Mouse (Mus musculus) gastrocnemius, postnatal 36 days (tissue): ENCODE data around the gene Trmo. TPM values are rescaled to one million over a fixed set of nuclear protein-coding genes. Genes with fewer than 3 reads are reported as not detected.

Experiments used
- DNase-seq, 2 experiments: peaks; one replicate each; pipeline ENCODE4 v3.0.0; 2022
- intact Hi-C: fragments of 180-260 bp; cut with DNase I; formaldehyde crosslinking; loops from one replicate; pipeline ENCODE4 v1.15.1; 2025
- total RNA-seq, 2 experiments: library from RNA; stranded (reverse); gene quantifications; 2 replicates each; pipeline ENCODE4 v1.2.3; 2021

Trmo gene
- total RNA-seq, 2 experiments from 2014 or later: 2.1 to 2.5 TPM

DNA sequence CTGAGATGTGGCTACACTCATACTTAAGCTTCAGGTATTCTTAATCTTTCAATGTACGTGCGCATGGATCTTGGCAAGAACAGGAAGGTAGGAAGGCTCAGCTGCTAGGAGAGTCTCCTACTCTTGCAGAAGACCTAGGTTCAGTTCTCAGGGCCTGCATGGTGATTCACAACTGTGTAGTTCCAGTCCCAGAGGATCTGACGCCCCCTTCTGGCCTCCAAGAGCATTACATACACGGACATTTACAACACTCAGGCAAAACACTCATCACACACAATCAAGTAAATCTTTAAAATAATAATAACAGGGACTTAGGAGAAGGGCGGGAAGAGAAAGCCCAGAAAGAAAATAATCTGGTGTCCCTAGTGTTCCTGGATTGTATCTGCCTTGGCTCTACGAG is 14.8 kb downstream of the Trmo start:
- intact Hi-C loops: loop anchor here (10.0 kb wide), 1 partner anchor 170 kb away; no protein-coding TSS in a partner anchor
- no peak for DNase-seq

DNA sequence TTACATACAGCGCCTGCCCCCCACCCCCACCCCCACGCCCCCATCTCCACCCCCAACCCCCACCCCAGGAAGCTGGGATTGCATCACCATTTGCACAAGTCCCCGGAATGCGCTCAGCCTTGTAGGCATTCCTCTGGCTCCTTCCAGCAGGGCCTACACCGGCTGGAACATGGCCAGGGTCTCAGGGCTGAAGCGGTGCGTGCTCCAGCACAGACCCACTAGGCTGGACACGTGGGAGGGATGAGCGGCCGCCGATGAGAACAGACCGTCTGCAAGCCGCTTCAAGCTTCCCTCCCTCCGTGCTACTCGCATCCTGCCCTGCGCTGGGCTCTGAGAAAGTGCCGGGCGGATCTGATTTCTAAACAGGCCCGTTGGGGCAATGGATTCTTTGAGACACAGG is 18.2 kb downstream of the Trmo start:
- intact Hi-C loops: loop anchor here (10.0 kb wide), 1 partner anchor 166 kb away; no protein-coding TSS in a partner anchor

DNA sequence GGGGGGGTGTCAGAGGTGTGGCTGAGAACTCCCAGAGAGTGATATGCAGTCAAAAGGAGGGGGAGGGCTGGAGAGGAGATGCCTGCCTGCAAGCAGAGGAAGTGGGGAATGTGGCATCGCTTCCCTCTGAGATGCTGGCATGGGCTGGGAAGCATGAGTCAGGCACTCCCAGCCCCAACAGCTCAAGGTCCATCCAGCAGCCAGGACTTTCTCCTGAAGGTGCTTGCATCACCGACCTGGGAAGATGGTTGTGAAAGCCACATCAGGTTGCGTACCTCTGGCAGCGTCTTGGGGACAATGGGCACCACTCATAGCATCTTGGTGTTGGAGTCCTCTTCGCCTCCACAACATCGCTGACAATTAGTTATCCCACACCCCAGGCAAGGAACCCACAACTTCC is 18.8 kb downstream of the Trmo start:
- intact Hi-C loops: loop anchor here (10.0 kb wide), 1 partner anchor 166 kb away; no protein-coding TSS in a partner anchor
- DNase-seq: no peak

More for the DNA sequence above, 18.2 kb downstream of the Trmo start:
- DNase-seq: peak; percentile 31 to 58

DNA sequence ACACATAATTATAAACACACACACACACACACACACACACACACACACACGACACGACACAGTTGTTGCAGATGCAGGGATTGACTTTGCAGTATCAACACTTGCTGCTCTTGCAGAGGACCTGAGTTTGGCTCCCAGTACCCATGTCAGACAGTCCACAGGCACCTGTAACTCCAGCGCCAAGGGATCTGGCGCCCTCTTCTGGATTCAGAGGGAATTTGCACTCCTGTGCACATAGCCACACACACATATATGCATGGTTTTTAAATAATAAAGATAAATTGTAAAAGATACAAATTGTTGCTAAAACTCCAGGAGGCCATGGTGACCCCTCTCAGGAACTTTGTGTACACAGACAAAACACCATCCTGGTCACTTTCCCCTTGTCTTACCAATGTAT is 20.2 kb downstream of the Trmo start:
- intact Hi-C loops: no loop called here
- no peak for DNase-seq

DNA sequence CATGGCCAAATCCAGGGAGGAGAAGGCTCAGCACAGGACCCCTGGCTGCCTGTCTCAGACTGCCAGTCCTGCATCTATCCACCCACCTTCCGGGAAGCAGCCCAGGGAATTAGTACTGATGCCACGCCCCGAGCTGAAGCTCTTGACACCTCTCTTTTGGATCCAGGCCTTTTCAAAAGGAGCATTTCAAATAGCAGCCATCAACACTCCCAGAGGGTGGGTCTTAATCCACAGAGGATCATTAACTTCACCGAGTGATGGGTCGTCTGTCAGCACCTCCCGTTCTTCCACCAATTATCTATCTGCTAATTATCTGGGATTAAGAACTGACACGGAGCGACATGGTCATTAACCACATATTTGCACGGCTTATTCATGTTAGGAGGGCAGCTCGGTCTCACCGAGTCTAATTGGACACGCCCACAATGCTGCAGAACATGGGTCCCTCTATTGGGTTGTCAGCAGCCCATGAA is 21.7 kb downstream of the Trmo start:
- intact Hi-C loops: no loop called here
- DNase-seq: no peak

DNA sequence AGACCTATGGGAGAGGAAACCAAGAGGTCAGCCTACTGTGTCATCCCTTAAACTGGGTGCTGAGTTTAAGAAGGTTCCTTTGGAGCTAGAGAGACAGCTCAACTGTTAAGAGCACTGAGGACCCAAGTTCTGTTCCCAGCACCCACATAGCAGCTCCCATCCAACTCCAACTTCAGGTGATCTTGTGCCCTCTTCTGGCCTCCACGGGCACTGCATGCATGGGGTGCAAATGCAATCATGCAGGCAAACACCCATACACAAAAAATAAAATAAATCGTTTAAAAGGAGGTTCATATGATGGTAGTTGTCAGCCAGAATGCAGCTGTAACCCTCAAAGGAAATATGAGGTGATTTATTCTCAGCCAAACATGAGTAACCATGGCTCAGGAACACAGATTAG is 24.9 kb downstream of the Trmo start:
- no peak for DNase-seq
- intact Hi-C loops: no loop called here

DNA sequence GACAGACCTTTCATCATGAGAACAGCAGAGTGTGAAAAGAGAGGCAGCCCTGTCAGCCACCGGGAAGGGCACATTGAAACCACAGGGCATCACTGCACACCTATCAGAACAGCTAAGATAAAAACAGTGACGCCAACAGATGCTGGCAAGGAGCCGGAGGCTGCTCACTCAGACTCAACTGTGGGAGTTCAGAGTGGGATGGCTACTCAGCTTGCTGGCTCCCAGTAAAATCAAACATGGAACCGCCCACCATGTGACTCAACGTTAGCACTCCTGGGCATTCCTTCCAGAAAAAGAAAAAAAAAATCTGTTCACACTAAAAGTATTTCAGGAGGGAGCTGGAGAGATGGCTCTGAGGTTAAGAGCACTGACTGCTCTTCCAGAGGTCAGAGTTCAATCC is 28.0 kb downstream of the Trmo start:
- DNase-seq: no peak
- intact Hi-C loops: no loop called here

DNA sequence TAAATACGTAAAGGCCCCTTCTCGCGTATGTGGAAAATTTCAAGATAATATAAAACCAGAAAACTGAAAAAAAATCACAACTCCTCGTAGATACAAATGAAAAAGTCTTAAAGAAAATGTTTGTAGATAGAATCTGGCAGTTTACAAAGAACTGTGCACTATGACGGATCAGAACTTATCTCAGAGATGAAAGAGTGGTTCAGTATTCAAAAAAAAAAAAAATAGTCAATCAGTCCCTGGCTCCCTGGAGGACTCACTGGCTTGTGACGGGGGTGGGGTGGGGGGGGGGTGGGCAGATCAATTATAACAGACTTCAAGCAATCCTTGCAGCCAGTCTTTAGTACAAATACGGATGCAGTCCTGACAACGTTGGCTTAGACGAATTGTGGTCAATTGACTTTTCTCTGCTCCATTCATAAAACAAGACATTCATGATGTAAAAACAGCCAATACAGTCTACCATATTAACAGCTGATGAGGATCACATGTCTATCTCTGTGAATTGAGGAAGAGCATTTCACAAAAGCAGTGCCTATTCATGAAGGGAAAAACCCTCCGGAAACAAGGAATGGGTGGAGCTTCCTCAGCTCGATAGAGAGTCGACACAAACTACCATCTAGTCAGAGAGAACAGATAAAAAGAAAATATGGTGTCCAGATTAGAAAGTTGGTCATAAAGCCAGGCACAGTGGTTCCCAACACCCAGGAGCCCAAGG is 29.5 kb downstream of the Trmo start:
- no peak for DNase-seq
- intact Hi-C loops: no loop called here

DNA sequence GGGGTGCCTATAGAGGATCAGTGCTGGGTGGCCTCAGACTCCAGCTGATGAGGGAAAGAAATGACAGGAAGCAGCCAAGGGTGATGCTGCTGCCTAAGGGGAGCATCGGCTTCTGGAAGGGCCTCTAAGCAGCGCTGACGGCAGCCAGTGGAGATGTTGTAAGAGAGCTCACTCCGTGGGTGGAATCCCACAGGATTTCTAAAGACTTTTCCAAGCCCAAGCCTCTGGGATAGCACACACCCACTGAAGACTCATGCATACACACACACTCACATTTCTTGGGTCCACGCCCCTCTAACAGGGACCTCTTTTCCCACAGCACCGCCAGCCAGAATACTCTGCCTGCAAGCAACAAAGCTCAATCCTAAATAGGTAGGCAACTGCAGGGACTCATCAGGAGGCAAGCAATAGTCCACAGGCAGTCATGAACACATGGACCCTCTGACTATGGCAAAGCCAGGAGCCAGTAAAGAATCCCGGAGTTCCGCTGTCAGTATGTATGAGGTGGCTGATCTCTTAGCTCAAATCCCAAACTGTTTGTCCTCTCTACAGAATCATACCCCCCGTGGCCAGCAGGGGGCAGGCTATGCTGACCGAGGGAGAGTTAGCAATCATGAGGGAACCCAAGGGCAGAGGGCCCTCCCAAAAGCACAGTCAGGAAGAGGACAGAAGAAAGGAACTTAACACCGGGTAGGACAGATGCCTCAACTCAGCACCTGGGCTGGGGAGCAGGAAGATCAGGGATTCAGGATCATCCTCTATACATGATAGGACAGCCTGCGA is 32.7 kb downstream of the Trmo start:
- intact Hi-C loops: no loop called here
- DNase-seq: peak; percentile 52 to 60

DNA sequence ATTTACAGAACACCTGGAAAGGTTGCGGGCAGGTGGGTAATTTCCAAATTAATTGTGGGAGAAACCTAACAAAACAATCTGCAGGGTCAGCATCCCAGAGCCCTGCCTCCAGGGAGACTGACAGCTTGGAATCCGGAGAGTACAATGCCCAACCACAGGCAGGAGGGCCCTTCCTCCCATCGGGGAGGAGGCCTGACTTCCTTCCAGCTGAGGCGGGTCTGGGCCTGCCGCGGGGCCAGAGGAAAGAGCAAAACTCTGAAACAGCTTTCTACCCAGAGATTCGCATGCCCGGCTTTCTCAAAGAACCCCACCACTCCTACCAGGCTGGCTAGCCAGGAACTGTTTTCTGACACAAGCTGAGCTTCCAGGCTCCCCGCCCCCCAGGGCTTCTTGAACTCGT is 36.2 kb downstream of the Trmo start:
- intact Hi-C loops: no loop called here
- no peak for DNase-seq

DNA sequence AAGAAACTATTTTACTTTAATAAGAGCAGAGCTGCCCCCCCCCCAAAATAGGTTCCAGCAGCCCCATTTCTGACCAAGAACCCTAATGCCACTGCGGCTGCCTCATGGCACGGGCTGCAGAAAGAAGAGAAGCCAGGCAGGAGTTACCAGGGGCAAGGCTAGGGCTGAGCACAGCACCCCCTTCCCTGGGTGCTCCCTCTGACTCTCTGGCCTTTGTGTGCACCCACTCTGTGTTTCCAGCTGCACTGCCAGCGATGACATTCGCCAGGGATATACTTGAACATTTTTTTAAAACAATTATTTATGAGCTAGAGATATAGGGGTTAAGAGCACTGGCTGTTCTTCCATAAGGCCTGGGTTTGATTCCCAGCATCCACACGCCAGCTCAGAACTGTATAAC is 39.7 kb downstream of the Trmo start:
- intact Hi-C loops: loop anchor here (1.0 kb wide), 1 partner anchor 19 kb away; no protein-coding TSS in a partner anchor
- no peak for DNase-seq

DNA sequence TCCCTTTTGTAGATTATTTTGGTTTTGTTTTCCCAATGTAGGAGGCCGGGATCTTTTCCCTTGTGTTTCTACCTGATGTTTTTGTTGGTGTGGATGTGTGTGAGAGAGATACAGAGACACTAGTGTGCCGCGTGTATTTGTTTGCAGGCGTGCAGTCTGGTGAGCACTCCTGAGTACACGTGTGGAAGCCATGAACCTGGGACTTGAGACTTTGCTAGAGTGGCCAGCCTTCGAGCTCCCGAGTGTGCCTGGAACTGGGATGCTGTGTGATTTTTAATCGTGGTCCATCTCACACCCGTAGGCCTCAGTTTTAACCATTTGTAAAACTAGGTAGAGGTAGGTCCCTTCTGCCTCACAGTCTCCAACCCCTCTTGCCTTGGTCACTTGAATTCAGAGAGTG is 40.3 kb downstream of the Trmo start:
- DNase-seq: no peak
- intact Hi-C loops: loop anchor here (1.0 kb wide), 1 partner anchor 19 kb away; no protein-coding TSS in a partner anchor

DNA sequence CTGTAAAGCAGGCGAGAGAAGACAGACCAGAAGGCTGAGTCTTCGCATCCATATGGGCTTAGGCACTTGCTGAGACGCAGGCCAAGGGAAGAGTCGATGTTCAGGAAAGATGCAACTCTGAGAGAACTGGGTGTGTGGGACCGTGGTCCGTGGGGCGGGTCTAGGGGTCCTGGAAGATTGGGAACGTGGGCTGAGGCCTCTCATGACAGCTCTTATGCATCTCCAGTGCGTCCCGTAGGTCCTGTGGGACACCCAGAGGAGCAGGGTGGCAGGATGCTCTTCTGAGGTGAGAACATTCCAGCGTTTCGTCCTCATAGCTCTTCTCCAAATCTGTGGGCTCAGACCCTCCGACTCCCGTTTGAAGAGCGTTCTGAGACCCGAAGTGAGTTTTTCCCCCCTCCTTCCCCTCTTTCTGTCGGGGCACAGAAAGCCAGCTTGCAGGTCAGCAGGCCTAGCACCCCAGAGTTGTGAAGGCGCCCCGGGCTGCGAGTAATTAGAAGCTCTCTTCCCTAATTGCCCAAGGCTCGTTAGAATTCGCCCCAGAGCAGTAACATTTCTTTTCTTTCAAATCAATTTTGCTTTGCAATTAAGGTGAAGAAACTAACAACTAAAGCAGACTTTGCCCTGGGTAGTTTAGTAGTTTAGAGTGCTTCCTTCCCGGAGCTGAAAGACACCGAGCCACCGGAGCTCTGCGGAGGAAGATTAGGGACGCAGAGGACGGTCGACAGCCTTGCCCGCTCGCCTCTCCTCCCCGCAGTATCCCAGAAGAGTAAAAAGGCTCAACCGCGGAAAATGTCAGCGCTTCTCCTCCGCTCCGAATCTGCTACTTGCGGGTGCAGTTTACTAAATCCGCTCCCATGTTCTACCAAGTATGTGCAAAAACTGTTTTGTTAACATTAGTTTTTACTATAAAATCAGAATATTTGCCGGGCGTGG is 41.4 kb downstream of the Trmo start:
- DNase-seq: no peak
- intact Hi-C loops: no loop called here

DNA sequence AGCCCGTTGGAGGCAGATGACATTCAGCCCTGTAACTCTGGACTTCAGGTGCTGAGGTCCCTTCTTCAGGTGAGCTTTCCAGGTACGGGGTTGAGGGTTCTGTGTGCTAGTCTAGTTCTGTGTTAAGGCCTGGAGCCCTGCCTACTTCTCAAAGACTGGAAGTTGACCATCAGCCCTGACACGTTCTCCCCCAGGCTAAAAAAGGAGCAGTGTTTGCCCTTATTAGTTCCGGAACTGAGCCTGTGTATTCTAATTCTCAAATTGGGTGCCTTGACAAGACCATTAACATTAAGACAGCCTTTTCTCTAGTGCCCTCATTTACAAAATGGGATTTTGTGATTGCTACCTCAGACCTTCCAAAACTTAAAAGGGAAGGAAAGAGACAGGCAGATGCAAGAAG is 42.1 kb downstream of the Trmo start:
- intact Hi-C loops: no loop called here
- DNase-seq: no peak

DNA sequence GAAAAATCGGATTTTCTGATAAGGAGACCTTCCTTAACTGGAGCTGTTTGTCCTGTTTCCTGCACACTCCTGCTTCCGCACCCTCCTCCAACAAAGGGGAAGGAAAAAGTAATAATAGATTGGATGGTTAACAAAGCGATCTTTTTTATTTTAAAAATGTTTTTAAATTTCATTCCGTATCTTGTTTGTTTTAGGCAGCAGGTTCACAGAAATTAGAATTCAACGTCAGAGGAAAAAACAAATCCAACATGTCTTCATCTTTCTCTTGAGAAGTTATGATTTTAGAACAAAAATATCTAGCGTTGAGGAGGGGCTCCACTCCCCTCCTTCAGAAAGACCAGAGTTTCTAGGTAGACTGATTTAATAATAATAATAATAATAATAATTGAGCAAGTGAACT is 43.0 kb downstream of the Trmo start:
- intact Hi-C loops: no loop called here
- no peak for DNase-seq

DNA sequence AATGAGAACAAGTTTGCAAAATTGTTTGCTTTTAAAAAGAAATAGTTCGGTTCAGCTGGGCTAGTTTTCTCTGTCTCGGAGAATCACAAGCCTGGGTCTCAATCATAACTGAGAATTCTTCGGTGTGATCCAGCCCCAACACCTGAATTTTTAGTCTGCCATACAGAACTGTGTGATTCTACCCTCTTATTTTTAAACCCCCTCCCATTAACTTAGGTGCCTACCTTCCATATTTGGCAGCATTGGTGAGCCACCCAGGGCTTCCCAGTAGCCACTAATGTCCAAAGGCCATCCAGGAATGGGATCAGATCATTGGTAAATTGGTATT is 43.5 kb downstream of the Trmo start:
- DNase-seq: no peak
- intact Hi-C loops: no loop called here

DNA sequence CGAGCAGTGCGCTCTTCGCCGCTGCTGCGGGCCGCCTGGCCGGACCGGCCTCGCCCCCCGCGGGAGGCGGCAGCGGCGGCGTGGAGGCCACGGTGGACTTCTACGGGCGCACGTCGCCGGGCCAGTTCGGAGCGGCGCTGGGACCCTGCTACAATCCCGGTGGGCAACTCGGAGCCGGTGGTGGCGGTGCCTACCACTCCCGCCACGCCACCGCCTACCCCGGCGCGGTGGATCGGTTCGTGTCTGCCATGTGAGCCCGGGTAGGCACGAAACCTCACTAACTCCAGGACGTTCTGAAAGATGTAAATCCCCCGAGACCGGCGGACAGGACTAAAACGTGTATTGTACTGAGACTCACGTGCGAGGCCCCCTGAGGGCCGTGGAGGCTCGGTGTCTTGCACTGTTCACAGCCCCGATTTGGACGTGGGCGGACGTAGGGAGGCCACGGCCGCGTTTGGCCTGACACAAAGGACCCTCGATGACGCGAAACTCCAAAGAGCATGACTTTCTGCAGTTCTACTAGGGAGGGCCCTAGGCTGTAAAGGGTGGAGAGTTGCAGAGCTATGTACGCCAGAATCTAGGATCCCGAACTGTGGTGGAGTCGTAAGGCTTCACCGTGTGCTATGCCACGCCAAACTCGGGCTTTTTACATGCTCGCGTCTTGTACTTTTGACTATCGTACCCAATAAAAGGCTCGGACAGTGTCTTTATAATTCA is 44.0 kb downstream of the Trmo start:
- DNase-seq: no peak
- intact Hi-C loops: no loop called here

DNA sequence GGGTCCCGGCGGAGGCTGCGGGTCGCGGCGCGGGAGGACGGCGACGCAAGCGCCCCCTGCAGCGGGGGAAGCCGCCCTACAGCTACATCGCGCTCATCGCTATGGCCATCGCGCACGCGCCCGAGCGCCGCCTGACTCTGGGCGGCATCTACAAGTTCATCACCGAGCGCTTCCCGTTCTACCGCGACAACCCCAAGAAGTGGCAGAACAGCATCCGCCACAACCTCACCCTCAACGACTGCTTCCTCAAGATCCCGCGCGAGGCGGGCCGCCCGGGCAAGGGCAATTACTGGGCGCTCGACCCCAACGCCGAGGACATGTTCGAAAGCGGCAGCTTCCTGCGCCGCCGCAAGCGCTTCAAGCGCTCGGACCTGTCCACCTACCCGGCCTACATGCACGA is 44.9 kb downstream of the Trmo start:
- no peak for DNase-seq
- intact Hi-C loops: no loop called here

DNA sequence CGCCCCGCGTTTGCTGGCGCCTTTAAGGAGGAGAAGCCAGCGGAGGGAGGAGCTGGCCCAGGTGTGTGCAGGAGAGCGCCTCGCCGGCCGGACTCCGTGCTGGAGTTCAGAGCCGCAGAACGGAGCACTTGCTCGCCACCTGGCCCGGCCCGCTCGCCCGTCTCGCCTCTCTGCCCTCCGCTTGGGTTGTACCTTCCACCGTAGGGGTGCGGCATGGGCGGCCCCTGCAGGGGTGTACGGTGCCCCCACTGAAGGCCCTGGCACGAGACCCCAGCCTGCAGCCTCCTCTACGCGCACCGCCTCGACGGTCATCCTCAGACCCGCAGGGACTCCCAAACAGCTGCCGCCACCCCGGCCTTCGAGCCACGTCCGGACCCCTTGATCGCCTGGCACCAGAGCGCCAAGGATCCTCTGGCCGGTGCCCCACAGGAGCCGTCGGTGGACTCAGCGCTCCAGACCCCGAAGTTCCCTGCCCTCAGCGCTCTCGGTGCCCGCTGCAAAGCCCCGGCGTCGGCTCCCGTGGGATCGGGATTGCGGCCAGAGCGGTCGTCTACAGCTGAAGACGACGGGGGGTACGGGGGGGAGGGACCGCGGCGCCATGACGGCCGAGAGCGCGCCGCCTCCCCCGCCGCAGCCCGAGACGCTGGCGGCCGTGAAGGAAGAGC is 45.5 kb downstream of the Trmo start, which contains the start of gene Foxe1:
Gene Foxe1 (plus strand): TSS at position 14 of the 665 bp plus-strand sequence.
- intact Hi-C loops: no loop called here
- no peak for DNase-seq
